Mouse (Mus musculus): ENCODE results near the gene Rbx1.
"Not testable (repeated sequence)": the region's sequence is repeated elsewhere in the genome, so short reads cannot be mapped to it uniquely, and the experiment has no call there.

Gene Rbx1

GRCm38 (mm10) chr15:81465901-81466737 is at the start of gene Rbx1:
Gene Rbx1 (plus strand): TSS chr15:81466296.
- peak; percentile 99 for DNase-seq (ENCODE audit: low read depth)

- DNase-seq (ENCODE audit: low read depth), result peak; percentile 69
These were observed 49.3 kb upstream of the Rbx1 start for GRCm38 (mm10) chr15:81416763-81417310.

- DNase-seq (ENCODE audit: low read depth), result no peak
These were observed 48.0 kb upstream of the Rbx1 start for GRCm38 (mm10) chr15:81418065-81418464.

- DNase-seq (ENCODE audit: low read depth), result no peak
These were observed 44.6 kb upstream of the Rbx1 start for GRCm38 (mm10) chr15:81421454-81421853.

- no peak for DNase-seq (ENCODE audit: low read depth)
These were observed 43.9 kb upstream of the Rbx1 start for GRCm38 (mm10) chr15:81422156-81422681.

GRCm38 (mm10) chr15:81425311-81425710 is 40.8 kb upstream of the Rbx1 start:
- DNase-seq (ENCODE audit: low read depth), result no peak

- DNase-seq (ENCODE audit: low read depth), result no peak
These were observed 38.1 kb upstream of the Rbx1 start for GRCm38 (mm10) chr15:81427947-81428346.

GRCm38 (mm10) chr15:81431195-81431594 is 34.9 kb upstream of the Rbx1 start:
- no peak for DNase-seq (ENCODE audit: low read depth)

- no peak for DNase-seq (ENCODE audit: low read depth)
These were observed 27.8 kb upstream of the Rbx1 start for GRCm38 (mm10) chr15:81438345-81438744.

- no peak for DNase-seq (ENCODE audit: low read depth)
These were observed 26.9 kb upstream of the Rbx1 start for GRCm38 (mm10) chr15:81439236-81439635.

- peak; percentile 86 for DNase-seq (ENCODE audit: low read depth)
These were observed 17.6 kb upstream of the Rbx1 start for GRCm38 (mm10) chr15:81448463-81448862.

- DNase-seq (ENCODE audit: low read depth), result no peak
These were observed 4.6 kb upstream of the Rbx1 start for GRCm38 (mm10) chr15:81461523-81461922.

- DNase-seq (ENCODE audit: low read depth), result peak; percentile 56
These were observed 958 bp upstream of the Rbx1 start for GRCm38 (mm10) chr15:81465016-81465660.

GRCm38 (mm10) chr15:81466738-81467113 is 630 bp downstream of the Rbx1 start:
- no peak for DNase-seq (ENCODE audit: low read depth)

GRCm38 (mm10) chr15:81470735-81471134 is 4.6 kb downstream of the Rbx1 start:
- no peak for DNase-seq (ENCODE audit: low read depth)

- no peak for DNase-seq (ENCODE audit: low read depth)
These were observed 6.2 kb downstream of the Rbx1 start for GRCm38 (mm10) chr15:81472256-81472655.

- peak; percentile 74 for DNase-seq (ENCODE audit: low read depth)
These were observed 9.6 kb downstream of the Rbx1 start for GRCm38 (mm10) chr15:81475654-81476053.

GRCm38 (mm10) chr15:81476597-81476996 is 10.5 kb downstream of the Rbx1 start:
- no peak for DNase-seq (ENCODE audit: low read depth)

GRCm38 (mm10) chr15:81479446-81480213 is 13.5 kb downstream of the Rbx1 start:
- DNase-seq (ENCODE audit: low read depth), result no peak

- DNase-seq (ENCODE audit: low read depth), result not testable (repeated sequence)
These were observed 14.2 kb downstream of the Rbx1 start for GRCm38 (mm10) chr15:81480284-81480683.

GRCm38 (mm10) chr15:81480977-81481379 is 14.9 kb downstream of the Rbx1 start:
- peak; percentile 87 for DNase-seq (ENCODE audit: low read depth)

GRCm38 (mm10) chr15:81482966-81483365 is 16.9 kb downstream of the Rbx1 start:
- DNase-seq (ENCODE audit: low read depth), result no peak

Measured in naive thymus-derived CD4-positive, alpha-beta T cell, adult 2 months (primary cell).